Mouse (Mus musculus) heart, postnatal 0 days (tissue): ENCODE data around the gene D130043K22Rik. TPM values are rescaled to one million over a fixed set of nuclear protein-coding genes. Genes with fewer than 3 reads are reported as not detected.

Source experiments
- ATAC-seq: fragments of 200-750 bp; cut with Nextera tagmentation; 2 replicates; pipeline ENCODE4 v1.8.0; 2017; ENCODE audit warnings: low read depth, moderate number of reproducible peaks, moderate library complexity; ENCODE audit not compliant: insufficient read depth
- DNase-seq: peaks from one replicate; pipeline ENCODE4 v3.0.0-alpha.2; 2016; ENCODE audit warnings: low spot score
- H3K27ac ChIP-seq: fragments of 300-500 bp; sonication (generic); 2 replicates; pipeline ENCODE4 v1.5.1; 2014; ENCODE audit warnings: low read depth, mild to moderate bottlenecking
- H3K27me3 ChIP-seq: fragments of 300-500 bp; sonication (generic); 2 replicates; pipeline ENCODE4 v1.6.1; 2014; ENCODE audit warnings: low read length, mixed read lengths; ENCODE audit not compliant: control insufficient read depth, insufficient read depth
- H3K36me3 ChIP-seq: fragments of 300-500 bp; sonication (generic); replicated peaks from 2 replicates; pipeline ENCODE4 v1.6.1; 2014; ENCODE audit warnings: low read length, mixed read lengths; ENCODE audit not compliant: control insufficient read depth, insufficient read depth
- H3K4me1 ChIP-seq: fragments of 300-500 bp; sonication (generic); 2 replicates; pipeline ENCODE4 v1.6.1; 2014; ENCODE audit warnings: antibody characterized with exemption; ENCODE audit not compliant: control insufficient read depth, insufficient read depth
- H3K4me2 ChIP-seq: fragments of 300-500 bp; sonication (generic); 2 replicates; pipeline ENCODE4 v1.6.1; 2014; ENCODE audit warnings: low read depth, mild to moderate bottlenecking, low read length, moderate library complexity
- H3K4me3 ChIP-seq: fragments of 300-500 bp; sonication (generic); 2 replicates; pipeline ENCODE4 v1.5.1; 2014; ENCODE audit warnings: low read depth, low read length
- H3K9ac ChIP-seq: fragments of 300-500 bp; sonication (generic); replicated peaks from 2 replicates; pipeline ENCODE4 v1.6.1; 2014; ENCODE audit warnings: low read depth, low read length, mixed read lengths
- H3K9me3 ChIP-seq: fragments of 300-500 bp; sonication (generic); replicated peaks from 2 replicates; pipeline ENCODE4 v1.6.1; 2016; ENCODE audit warnings: low read length; ENCODE audit not compliant: control insufficient read depth
- CTCF ChIP-seq: IDR thresholded peaks from 2 replicates; pipeline ENCODE4 v1.5.1; 2016; ENCODE audit warnings: antibody characterized with exemption, control low read depth, low read depth
- EP300 ChIP-seq: IDR thresholded peaks from 2 replicates; pipeline ENCODE4 v1.6.1; 2016; ENCODE audit warnings: antibody characterized with exemption, low read depth
- WGBS: fragments of 180-500 bp; shearing (Covaris S2); extraction: QIAGEN DNeasy Blood & Tissue Kit; methylation state at CpG from one replicate; pipeline ENCODE4 v1.1.7; 2014; 5-methylcytosine and 5-hydroxymethylcytosine counted together
- polyA plus RNA-seq: library from polyadenylated mRNA; unstranded; fragments of >200 nt; fragmentation: Nextera tagmentation; extraction: Ambion mirVana; gene quantifications from 2 replicates; pipeline ENCODE4 v1.2.1, GENCODE M21; 2015
- total RNA-seq: library from RNA; depleted of rRNA; stranded (reverse); fragments of >200 nt; gene quantifications from 2 replicates; pipeline ENCODE4 v1.2.3, GENCODE M21; 2014; ENCODE audit warnings: low replicate concordance

Gene D130043K22Rik
- total and polyA plus RNA-seq, 2 experiments from 2014 or later: not detected

DNA sequence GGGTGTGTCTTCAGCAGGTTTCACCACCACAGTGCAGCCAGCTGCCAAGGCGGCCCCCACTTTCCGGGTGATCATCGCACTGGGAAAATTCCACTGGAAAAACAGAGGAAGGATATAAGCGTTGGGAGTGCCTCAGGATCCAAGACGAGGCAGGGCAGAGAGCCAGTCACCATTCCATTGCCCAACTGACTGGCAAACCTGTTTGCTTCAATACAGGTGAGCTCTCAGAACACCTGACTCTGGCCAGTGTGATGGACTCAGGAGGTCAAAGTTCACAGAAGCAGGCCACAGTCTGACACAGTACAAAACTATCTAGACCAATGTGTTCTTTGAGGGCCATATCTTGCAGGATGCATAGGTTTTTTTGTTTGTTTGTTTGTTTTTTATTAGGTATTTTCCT is 79.1 kb downstream of the D130043K22Rik start:
- Histone ChIP-seq H3K4me3 (no peak overlapping the region), H3K9ac (no peak overlapping the region), H3K36me3 (peaks cover 54% of the 10 kb centered on the region), H3K4me1 (no peaks in the 10 kb centered on the region), H3K27ac (no peak overlapping the region), H3K27me3 (no peaks in the 10 kb centered on the region), H3K9me3 (no peaks in the 10 kb centered on the region), H3K4me2 (no peak overlapping the region)
- no peak for TF ChIP-seq CTCF
- no peak for TF ChIP-seq EP300
- DNase-seq: no peak
- ATAC-seq: no peak
- 83% methylated on average over 5 of the region's 5 CpGs for WGBS

DNA sequence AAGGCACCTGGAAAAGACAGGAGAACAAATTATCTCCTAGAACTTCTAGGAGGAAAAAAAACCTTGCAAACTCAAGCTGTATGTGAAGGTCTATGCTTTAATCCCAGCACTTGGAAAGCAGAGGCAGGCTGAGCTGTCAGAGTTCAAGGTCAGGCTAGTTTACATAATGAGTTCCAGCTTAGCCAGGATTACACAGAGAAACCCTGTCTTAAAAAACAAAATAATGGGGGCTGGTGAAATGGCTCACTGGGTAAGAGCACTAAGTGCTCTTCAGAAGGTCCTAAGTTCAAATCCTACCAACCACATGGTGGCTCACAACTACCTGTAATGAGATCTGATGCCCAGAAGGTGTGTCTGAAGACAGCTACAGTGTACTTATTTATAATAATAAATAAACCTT is 85.7 kb downstream of the D130043K22Rik start:
- ATAC-seq (no peak), DNase-seq (no peak)
- Histone ChIP-seq H3K4me1 (no peaks in the 10 kb centered on the region), H3K4me2 (no peak overlapping the region), H3K27me3 (no peaks in the 10 kb centered on the region), H3K9me3 (no peaks in the 10 kb centered on the region), H3K9ac (no peak overlapping the region), H3K4me3 (no peak overlapping the region), H3K27ac (no peak overlapping the region), H3K36me3 (peaks cover 12% of the 10 kb centered on the region; the same call in 1 of the 2 replicates)
- TF ChIP-seq EP300: no peak
- no peak for TF ChIP-seq CTCF

DNA sequence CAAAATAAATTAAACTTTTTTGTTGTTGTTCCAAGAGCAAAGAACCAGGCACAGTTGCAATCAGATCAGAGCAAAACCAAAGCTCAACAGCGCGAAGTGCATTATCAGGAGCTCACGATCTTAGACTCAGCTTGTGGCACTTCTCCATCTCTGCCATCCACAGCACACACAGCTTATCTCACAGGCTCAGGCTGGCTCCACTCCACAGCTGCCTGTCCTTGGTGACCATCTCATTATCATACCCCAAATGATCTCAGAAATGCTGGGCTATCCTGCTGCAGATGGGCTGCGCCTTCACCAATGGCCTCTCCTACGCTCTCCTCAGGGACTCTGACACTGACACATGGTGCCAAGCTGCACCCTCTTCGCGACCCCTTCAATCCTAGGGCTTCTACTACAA is 88.3 kb downstream of the D130043K22Rik start:
- Histone ChIP-seq H3K27me3 (no peaks in the 10 kb centered on the region), H3K4me2 (no peak overlapping the region), H3K27ac (no peak overlapping the region), H3K36me3 (no peaks in the 10 kb centered on the region), H3K9ac (no peak overlapping the region), H3K4me1 (peaks cover 11% of the 10 kb centered on the region; the same call in 1 of the 2 replicates), H3K9me3 (no peaks in the 10 kb centered on the region), H3K4me3 (no peak overlapping the region)
- DNase-seq (no peak), ATAC-seq (no peak)
- 76% methylated on average over 7 of the region's 7 CpGs for WGBS
- TF ChIP-seq CTCF (no peak), EP300 (no peak)

GRCm38 (mm10) chr13:24936772-24937107 is 91.8 kb downstream of the D130043K22Rik start:
- peak overlapping the region; percentile 85 for H3K4me2 ChIP-seq
- ATAC-seq: no peak; the same call in 1 of the 2 replicates
- peaks cover 12% of the 10 kb centered on the region; the same call in 1 of the 2 replicates for H3K4me1 ChIP-seq
- no peaks in the 10 kb centered on the region for H3K9me3 ChIP-seq
- H3K27me3 ChIP-seq: no peaks in the 10 kb centered on the region
- no peak for DNase-seq
- H3K4me3 ChIP-seq: peak overlapping the region; percentile 91
- H3K36me3 ChIP-seq: no peaks in the 10 kb centered on the region
- peak overlapping the region; percentile 75; the same call in 1 of the 2 replicates for H3K27ac ChIP-seq
- 24% methylated on average over 5 of the region's 5 CpGs for WGBS
- TF ChIP-seq EP300 (no peak), CTCF (no peak)
- peak overlapping the region; percentile 90 for H3K9ac ChIP-seq

DNA sequence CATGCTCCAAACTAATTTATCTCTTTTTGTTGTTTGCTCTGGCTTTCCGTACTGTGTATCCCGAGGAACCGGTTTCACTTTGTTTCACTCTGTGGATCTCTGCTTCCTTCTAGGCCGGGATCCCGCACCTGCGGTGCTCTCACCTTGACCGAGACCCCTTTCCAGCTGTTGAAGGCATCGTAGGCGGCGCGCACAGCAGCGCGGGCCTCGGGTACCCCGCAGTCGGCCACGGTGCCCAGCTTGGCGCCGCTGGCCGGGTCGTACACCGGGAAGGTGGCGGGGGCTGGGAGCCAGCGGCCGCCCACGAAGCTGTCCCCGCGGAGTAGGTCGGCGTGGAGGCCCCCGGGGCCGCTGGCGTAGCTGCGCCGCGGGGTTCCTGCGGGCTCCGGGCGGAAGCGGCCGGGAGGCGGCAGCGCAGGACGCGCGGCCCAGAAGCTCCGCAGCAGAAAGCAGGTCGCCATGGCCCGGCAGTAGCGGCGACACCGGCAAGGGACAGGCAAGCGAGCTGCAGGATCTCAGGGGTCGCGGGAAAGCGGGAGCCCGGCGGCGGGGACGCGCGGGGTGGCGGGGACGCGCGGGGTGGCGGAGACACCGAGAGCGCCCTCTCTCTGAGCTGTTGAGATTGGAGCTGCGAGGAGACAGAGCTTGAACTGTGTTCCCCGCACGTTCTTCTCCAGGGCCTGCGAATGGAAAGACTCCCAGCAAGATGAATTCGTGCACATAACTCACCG is 92.3 kb downstream of the D130043K22Rik start, which contains the start of gene Aldh5a1:
TSS of gene Aldh5a1 (minus strand) at position 554 of the 731 bp plus-strand sequence.
- WGBS: under 1% methylated on average over 72 of the region's 75 CpGs

More for the DNA sequence above, 92.3 kb downstream of the D130043K22Rik start, which contains the start of gene Aldh5a1:
- H3K9me3 ChIP-seq: no peaks in the 10 kb centered on the region
- DNase-seq (peak; percentile 75), ATAC-seq (peak; percentile 85)
- peak within 1 kb of the TSS; percentile 75 for H3K27ac ChIP-seq
- no peaks in the 10 kb centered on the region for H3K27me3 ChIP-seq
- peak within 1 kb of the TSS; percentile 91 for H3K4me3 ChIP-seq
- peaks cover 12% of the 10 kb centered on the region; the same call in 1 of the 2 replicates for H3K4me1 ChIP-seq
- peak within 1 kb of the TSS; percentile 90 for H3K9ac ChIP-seq
- H3K36me3 ChIP-seq: no peaks in the 10 kb centered on the region
- no peak for TF ChIP-seq EP300
- TF ChIP-seq CTCF: peak; percentile 44
- H3K4me2 ChIP-seq: peak within 1 kb of the TSS; percentile 85
